Mouse (Mus musculus) cerebellum, adult 2 months (tissue): Measurements from ENCODE around the gene Tanc1.

Experiments
- CTCF ChIP-seq: fragments of 200-500 bp; IDR thresholded peaks from 2 replicates; pipeline ENCODE4 v1.5.1; 2011; ENCODE audit warnings: low read depth, mild to moderate bottlenecking, control low read depth, low read length, moderate library complexity, borderline replicate concordance; ENCODE audit not compliant: insufficient read depth
- POLR2A ChIP-seq: fragments of 200-500 bp; IDR thresholded peaks from 2 replicates; pipeline ENCODE4 v1.6.1; 2011; ENCODE audit warnings: low read length, control low read depth, borderline replicate concordance; ENCODE audit not compliant: insufficient read depth

GRCm38 (mm10) chr2:59676041-59676440 is 64.2 kb downstream of the Tanc1 start:
- no peak for TF ChIP-seq POLR2A
- TF ChIP-seq CTCF = no peak
